Mouse (Mus musculus): ENCODE measurements at regions not wholly inside any gene's neighbourhood (a gene's known extent, or its start where the extent isn't known, plus 50 kb on each side); places are given as distances from the start of the nearest gene placed in this dataset.

GRCm38 (mm10) chr9:101551256-101551655 is 299.7 kb upstream of the Ppp2r3a start:
- no peak for DNase-seq (ENCODE audit: low read depth)

DNA sequence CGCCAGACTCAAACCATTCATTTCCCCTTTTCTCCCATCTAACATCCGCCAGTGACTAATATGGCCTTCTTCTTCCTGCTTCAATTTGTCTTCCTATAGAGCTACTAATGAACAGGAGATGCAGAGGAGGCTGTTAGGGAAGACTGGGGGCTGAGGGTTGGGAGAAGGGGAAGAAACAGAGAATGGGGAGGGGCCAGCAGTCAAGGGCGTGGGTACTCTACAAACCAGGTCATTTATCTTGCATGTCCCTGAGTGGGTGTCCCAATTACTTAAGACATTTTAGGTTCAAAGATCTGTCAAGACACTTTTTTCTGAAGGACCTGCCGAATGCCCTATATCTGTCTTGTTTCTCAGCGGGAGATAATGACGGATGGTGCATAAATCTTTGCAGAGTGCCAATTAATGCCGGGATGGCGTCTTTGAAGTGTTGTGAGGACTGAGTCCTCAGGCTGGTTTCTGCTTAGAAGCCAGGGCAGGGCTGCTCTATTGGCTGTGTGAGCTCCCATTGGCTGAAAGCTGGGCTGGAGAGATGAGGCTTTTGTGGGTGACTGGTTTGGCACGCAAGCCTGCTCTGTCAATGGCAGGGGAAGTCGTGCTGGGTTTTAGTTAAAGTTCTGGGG is 294.7 kb upstream of the Ppp2r3a start:
- DNase-seq (ENCODE audit: low read depth) = no peak

- DNase-seq (ENCODE audit: low read depth) = no peak
Measured at GRCm38 (mm10) chr9:101518137-101518536, 266.5 kb upstream of the Ppp2r3a start.

DNA sequence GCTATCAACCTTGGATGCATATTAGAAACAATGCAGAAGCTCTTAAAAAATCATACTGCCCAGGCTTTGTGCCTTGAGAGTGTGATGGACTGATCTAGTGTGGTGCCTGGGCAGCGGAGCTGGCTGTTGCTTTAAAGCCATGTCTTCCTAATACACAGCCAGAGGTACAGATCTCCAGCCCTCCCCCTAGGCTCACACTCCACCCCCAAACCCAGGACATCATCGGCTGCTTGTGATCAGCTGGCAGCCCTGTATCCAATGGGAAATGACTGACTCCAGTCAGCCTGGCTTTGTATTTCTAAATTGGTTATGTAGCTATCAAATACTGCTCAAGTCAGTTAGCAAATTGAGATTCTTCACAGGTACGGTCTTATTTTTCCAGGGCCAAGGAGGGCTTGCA is 259.2 kb upstream of the Ppp2r3a start:
- no peak for DNase-seq (ENCODE audit: low read depth)

GRCm38 (mm10) chr9:101509196-101509595 is 257.6 kb upstream of the Ppp2r3a start:
- no peak for DNase-seq (ENCODE audit: low read depth)

- no peak for DNase-seq (ENCODE audit: low read depth)
Measured at GRCm38 (mm10) chr9:101507023-101507690, 255.6 kb upstream of the Ppp2r3a start.

DNA sequence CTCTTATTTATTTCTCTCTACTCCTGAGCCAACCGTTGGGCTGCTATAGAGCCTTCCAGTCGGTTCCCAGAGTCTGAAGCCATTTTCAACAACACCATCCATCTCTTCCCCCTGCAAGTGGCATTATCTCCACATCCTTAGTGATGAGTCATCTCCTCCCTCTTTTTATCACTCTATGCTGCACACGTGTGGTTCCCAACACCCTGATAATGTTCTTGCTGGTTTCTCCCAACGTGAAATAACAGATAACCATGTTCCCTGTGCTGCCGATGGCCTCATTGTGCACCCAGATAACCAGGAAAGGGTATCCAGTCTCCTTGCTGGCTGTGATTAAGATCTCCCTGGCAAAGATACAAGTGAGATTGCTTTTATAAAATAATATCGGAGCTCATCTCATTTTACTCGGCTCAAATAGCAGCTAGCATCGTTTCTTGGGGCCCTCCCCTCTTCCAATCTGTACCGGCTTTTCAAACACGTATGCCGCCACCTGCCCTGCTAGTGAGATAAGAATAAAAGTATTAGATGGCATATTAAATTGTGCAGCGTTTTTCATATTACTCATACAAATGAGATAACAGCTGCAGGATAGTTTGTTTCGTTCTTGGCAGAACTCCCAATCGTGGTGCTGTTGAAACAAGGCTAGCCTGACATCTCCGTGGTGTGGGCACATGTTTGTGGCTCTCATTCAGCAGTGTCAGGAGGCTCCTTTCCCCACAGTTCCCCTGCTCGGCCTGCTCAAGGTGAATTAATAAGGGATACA is 250.3 kb upstream of the Ppp2r3a start:
- DNase-seq (ENCODE audit: low read depth) = no peak

DNA sequence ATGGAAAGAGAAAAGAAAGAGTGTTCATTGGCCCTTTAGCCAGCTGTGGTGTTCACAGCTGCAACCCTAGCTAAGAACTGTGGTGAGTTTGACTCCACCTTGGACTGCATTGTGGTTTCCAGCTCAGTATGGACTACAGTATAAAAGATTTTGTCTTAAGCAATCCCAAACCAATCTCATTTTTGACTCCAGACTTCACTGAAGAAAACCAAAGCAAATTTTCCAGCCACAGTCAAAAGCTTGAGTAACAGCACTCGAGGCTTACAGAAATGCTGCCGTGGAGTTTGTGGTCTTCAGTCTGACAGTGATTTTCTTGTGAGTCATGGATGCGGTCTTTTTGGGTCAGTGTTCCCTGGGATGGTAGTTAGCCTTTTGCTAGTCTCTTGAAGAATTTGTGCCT is 249.4 kb upstream of the Ppp2r3a start:
- no peak for DNase-seq (ENCODE audit: low read depth)

DNA sequence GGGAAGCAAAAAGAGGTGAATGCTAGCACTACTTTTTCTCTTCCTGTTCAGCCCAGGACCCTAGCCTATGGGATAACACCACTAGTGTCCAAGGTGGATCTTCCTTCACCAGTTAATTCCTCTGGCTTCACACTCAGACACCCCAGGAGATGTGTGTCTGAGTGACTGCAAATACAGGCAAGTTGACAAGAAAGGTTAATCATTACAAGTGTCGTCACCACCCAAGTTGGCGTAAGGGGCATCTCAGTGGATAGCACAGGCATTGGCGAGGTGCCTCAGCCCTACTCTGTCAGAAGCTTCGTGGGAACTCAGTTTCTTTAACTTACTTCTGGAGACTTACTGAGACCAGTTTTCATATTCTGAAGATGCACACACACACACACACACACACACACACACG is 247.1 kb upstream of the Ppp2r3a start:
- DNase-seq (ENCODE audit: low read depth) = no peak

DNA sequence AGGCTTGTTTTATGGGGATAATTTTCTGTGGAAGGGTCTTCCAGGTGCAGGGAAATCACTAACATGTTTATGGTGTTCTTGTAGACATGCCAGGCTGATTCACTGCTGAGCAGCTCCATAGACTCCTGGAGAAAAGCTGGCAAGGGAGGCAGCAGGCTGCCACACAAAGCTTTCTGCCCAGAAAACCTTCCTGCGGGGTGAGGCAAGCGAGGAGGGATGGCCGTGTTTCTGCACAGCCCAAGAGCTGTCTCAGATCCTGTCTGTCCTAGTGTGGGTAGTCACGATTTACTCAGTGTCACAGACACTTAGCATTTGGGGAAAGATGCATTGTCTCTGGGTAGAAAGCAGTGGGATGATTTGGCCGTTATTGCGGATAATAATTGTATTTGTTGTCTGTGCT is 244.2 kb upstream of the Ppp2r3a start:
- DNase-seq (ENCODE audit: low read depth) = no peak

GRCm38 (mm10) chr9:101489013-101489412 is 237.4 kb upstream of the Ppp2r3a start:
- no peak for DNase-seq (ENCODE audit: low read depth)

GRCm38 (mm10) chr9:101476223-101476622 is 224.6 kb upstream of the Ppp2r3a start:
- no peak for DNase-seq (ENCODE audit: low read depth)

- no peak for DNase-seq (ENCODE audit: low read depth)
Measured at GRCm38 (mm10) chr9:101473074-101473461, 221.5 kb upstream of the Ppp2r3a start.

- no peak for DNase-seq (ENCODE audit: low read depth)
Measured at GRCm38 (mm10) chr9:101472101-101473073, 220.8 kb upstream of the Ppp2r3a start.

DNA sequence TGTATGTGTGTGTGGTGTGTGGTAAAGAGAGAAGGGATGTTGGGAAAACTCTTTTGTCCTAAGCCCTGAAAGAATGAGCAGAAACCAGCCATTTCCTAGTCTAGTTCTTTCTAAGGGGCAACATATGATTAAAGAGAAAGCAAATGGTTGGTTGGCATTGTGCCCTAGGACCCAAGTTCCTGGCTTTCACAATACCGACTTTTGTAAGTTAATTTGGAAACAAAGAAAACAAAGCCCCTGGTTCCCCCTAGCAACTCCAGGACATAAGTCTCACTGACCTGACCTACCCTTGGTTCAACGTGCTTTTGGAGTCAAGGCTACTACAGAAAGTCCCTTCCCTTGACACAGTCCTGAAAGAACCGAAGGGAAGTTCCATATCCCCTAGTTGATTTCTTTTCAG is 220.1 kb upstream of the Ppp2r3a start:
- no peak for DNase-seq (ENCODE audit: low read depth)

DNA sequence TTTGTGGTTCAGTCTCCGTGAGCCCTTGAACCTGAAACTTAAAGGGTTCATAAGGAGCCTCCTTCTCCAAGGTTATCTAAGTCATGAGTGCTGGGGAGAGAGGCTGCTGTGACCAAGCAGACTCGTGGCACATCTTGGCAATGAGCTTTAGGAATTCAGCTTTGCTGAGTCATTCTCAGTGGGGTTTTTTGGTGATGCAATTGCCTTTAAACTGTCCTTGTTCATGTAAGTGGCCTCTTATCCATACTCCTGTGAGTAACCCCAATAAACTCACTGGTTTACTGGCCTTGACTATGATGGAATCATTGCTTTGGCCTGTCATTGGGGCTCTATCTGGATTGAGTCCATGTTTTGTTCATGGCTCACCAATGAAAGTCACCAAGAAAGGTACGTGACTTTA is 218.2 kb upstream of the Ppp2r3a start:
- no peak for DNase-seq (ENCODE audit: low read depth)

DNA sequence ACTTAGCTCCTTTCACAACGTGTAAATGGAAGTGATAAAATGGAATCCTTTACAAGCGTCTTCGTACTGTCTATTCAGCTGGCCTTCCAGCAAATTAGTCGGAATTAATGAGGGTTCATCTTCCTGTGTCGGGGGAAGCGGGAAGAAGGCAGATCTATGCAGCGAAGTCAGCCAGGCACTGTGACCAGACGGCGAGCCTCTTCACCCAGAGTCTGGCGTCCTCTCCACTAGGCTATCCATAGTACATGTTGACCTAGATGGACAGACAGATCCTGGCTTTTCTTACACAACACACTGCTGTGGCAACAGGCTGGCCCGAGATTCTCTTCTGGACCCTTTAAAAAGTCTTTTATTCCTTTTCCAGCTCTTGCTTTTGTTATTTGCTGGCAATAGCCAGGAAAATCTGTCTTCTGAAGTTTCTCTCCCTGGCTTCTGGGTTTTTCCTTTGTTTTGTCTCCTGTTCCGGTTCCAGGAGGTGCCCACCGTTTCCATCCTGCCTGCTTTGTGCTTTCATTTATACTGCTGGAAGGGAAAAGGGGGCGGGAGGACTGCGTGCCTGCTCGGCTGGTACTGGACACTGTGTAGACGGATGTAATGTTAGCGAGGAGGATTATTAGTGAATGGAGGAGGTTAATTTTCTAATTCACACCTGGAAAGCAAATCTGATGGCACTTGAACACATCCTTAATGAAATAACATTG is 213.3 kb upstream of the Ppp2r3a start:
- no peak for DNase-seq (ENCODE audit: low read depth)

GRCm38 (mm10) chr9:101458947-101459627 is 207.5 kb upstream of the Ppp2r3a start:
- no peak for DNase-seq (ENCODE audit: low read depth)

DNA sequence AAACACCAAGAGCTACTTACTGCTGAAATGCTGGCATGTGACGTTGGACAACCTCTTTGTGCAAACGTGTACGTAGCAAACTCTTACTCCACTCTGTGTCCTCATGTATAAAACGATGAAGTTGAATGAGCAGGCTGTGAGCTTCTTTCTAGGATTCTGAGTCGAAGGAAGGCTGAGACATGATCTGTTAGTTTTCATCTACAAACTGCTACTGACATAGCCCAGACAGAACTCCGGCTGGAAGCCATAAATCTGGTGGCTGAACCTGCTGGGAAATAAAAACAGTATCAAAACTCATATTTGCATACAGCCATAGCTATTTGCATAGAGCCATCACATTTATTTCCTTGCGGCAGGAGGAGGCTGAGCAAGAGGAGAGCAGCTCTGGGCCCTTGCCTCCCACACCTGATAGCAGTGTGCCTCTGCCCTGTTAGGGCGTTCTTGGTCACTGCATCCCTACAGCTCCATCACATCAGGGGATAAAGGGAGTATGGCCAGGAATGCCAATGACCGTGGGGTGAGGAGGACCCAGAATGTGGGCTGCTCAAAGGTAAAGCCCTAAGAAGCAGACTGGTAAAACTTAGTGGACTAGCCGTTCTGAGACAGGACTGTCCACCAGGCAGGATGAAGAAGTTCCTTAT is 206.8 kb upstream of the Ppp2r3a start:
- no peak for DNase-seq (ENCODE audit: low read depth)

DNA sequence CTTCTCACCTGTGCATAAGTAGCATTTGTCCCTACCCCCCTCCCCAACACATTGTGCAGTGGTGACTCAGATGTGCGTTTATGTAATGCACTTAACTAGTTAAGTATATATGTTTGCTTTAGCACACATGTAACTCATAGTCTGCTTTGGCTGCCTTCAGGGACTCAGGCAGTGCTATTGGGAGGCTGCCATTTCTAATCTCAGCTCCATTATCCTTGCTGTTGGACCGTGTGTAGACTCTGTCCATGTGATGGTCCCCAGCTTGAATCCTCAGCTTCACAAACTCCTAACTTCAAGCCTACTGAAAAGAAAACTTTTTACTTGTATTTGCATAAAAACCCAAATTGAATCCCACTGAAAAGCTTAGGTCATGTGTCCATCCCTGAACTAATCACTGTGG is 194.7 kb upstream of the Ppp2r3a start:
- DNase-seq (ENCODE audit: low read depth) = no peak

Measured in c-Kit-positive CD71-negative TER-119-negative erythroid progenitor cells, embryonic 14.5 days (primary cell).